Mouse (Mus musculus) liver, adult 2 months (tissue): ENCODE data around the gene Ddc.

Source experiments
- CTCF ChIP-seq: fragments of 200-500 bp; IDR thresholded peaks from 2 replicates; pipeline ENCODE4 v1.5.1; 2011; ENCODE audit warnings: low read depth, low read length, control low read depth
- POLR2A ChIP-seq: fragments of 200-500 bp; IDR thresholded peaks from 2 replicates; pipeline ENCODE4 v1.6.1; 2011; ENCODE audit warnings: low read length, control low read depth; ENCODE audit not compliant: insufficient read depth; ENCODE audit errors: extremely low read depth

- TF ChIP-seq CTCF (no peak), POLR2A (no peak)
Observed at GRCm38 (mm10) chr11:11864446-11865101, 33.4 kb downstream of the Ddc start.
